Mouse (Mus musculus) natural killer cell, adult 2 months (primary cell): ENCODE results near the gene Palm.
A peak's percentile ranks its signal among the peaks of the same experiment; 100 is the strongest.

Experiments
- DNase-seq, 2 experiments: peaks; one replicate each; pipeline ENCODE4 v3.0.0; 2022; ENCODE audit warnings: low spot score in 2 of 2

Gene Palm

DNA sequence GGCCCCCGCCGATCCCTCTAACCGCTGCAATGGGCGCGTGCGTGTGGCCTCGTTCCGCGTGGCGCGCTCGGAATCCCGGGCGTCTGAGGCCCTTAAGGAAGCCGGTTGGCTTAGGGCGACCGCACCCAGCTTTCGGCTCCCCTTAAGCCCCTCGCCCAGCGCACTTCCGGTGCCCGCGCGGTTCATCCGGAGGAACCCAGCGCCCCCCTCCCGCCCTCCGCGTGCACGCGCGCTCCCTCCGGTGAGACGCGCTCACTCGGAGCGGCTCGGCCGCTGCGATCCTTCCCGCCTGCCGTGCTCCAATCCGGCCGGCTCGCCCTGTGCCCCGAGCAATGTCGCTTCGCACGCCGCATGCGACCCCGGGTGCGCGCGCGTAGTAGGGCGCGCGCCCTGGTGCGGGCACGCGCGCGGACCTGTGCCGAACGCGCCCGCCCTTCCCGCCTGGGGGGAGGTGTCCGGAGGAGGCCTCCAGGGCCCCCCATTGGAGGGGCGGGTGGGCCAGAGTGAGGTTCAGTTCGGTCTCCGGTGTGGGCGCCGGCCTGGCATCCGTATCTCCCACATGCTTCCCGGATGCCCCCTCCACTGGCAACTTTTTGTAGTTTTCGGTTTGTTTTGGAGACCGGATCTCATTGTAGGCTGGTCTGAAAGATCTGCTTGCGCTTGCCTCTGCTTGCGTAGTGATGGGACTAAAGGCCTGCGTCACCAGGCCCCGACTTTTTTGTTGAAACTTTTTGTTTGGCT, 61.6 kb downstream of the Palm start:
- DNase-seq: peak; percentile 70

DNA sequence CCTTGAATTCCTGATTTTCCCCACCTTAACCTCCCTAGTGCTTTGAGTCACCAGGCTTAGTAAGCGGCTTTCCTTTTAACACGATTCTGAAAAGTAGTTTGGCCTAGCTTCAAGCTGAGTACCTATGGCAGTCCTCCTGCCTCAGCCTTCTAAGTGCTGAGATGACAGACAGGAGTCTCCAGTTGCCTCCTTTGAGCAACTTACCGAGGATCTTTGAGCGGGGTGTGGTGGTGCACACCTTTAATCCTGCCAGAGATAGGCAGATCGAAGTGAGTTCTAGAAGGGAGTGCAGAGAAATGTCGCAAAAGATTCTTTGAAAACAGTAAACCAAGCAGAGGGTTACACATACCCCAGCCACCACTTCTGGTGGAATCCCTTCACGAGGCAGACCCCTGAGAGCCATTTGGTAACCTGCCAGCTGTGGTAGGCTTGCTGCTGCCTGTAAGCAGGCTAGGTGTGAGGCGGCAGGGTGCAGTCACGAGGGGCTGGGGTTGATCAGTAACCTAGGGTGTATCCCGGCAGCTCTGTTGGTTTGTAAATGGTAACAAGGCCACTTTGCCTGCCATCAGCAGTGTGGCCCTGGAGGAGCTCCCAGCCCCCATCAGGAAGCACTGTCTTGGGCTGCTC, 62.3 kb downstream of the Palm start:
- DNase-seq: peak; percentile 60 to 72

DNA sequence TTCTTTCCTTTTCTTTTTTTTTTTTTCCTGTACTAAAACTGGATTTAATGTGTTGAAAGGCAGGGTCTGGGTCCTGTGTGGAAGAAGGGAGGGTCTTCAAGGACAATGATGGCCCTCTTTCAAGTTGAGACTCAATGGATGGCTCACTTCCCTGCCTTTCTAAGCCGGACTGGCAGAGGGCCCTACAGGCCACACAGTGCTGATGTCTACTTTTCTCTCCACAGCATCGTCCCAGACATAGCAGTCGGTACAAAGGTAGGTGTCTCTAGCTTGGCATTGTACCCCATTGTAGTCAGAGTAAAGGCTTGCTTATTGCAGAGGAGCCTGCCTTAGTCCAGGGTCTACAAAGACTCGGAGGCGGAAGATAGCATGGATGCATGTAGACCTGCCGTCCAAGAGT, 62.9 kb downstream of the Palm start:
- DNase-seq: no peak

DNA sequence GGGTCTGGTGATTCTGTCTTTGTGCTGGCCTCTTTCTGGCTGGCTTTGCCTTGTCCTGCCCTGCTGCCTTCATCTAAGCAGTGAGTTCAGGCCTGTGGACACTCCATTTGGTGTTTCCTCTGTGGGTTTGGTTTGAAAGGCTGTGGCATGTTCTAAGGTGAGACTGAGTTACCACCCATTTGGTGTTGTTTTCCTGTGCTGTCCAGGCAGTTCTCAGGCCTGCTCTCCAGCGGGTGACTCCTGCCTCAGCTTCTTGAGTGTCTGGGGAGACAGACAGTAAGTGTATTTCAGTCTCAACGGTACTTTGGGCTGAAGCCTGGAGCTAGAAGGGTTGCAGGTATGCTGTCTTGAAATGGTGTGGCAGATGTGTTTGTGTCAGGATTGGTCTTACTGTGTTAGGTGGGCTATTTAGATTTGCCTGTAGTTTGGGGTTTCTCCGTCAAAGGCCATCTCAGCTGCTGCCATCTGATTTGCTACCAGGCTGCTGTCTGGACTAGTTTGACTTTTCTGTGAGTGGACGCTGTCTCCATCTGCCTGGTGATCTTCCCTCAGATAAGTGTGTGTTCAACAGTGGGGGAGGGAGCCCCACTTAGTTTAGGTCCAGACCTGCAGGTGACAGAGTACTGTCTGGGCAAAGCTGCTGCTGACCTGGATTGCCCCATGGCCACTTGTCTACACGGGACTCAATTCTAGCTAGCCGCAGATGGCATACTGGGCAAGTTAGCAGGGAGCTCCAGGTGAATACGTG, 63.5 kb downstream of the Palm start:
- peak in 1 of 2 experiments; percentile 54 for DNase-seq

DNA sequence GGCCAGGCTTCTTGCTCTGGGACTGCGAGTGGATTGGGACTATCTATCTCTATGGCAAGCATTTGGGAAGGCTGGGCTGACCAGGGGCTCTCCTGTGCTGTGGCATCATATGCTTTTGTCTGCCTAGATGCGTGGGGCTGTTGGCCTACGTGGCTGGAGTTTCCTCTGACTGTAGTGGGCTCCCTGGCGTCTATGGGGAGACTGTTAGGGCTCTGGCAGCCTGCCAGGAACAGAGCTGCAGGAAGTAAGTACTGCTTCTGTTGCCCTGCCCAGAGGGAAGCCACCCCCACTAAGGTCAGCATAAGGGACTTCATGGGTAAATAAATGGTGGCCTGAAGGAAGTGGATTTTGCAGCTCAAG, 64.1 kb downstream of the Palm start:
- peak; percentile 75 to 80 for DNase-seq

DNA sequence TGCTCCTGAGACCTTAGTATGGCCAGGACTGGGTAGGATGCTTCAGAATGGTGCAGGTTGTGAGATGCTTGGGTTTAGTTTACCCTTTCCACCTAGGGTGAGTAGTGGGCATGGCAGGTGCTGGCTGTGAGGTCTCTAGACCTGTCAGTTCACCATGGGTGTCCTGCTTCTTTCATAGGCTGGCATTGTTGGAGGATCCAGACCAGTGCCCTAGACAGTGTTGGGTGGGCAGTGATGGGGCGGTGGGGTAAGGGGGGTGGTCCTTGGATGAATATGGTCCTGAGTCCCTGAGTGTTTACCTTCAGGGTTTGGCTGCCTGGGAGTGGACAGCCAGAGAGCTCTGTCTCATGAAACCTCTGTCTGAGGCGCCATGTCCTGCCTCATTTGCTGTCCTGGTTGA, 64.5 kb downstream of the Palm start:
- no peak for DNase-seq

DNA sequence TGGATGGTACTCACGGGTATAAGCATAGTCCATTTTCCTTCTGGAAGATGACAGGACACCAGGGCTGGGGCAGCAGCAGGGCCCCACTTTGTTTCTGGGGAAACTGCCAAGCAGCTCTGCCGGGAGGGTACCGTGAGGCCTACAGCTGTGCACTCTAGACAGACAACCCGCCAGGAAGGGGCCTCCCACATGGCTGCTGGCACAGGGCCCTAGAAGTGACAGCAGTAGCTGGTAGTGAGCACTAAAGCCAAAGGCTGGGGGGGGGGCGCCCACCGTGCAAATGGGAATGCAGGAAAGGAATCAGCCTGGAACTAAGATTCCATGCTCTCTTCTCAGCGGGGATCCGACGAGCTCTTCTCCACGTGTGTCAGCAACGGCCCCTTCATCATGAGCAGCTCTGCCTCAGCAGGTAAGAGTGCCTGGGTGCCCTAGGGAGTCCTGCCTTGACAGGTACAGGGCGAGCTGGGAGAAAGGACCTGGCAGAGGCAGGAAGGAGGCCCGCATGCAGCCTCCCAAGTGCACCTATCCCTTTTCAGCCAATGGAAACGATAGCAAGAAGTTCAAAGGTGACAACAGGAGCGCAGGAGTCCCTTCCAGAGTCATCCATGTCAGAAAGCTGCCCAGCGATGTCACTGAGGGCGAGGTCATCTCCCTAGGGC, 65.2 kb downstream of the Palm start:
- DNase-seq: no peak

DNA sequence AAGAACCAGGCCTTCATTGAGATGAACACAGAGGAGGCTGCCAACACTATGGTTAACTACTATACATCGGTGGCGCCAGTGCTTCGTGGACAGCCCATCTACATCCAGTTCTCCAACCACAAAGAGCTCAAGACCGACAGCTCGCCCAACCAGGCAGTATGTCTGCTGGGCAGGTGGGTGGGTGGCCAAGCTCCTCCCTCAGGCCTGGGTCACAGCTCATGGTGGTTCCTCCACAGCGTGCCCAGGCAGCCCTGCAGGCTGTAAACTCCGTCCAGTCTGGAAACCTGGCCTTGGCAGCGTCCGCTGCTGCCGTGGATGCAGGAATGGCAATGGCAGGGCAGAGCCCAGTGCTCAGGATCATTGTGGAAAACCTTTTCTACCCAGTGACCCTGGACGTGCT, 65.7 kb downstream of the Palm start:
- DNase-seq: no peak

DNA sequence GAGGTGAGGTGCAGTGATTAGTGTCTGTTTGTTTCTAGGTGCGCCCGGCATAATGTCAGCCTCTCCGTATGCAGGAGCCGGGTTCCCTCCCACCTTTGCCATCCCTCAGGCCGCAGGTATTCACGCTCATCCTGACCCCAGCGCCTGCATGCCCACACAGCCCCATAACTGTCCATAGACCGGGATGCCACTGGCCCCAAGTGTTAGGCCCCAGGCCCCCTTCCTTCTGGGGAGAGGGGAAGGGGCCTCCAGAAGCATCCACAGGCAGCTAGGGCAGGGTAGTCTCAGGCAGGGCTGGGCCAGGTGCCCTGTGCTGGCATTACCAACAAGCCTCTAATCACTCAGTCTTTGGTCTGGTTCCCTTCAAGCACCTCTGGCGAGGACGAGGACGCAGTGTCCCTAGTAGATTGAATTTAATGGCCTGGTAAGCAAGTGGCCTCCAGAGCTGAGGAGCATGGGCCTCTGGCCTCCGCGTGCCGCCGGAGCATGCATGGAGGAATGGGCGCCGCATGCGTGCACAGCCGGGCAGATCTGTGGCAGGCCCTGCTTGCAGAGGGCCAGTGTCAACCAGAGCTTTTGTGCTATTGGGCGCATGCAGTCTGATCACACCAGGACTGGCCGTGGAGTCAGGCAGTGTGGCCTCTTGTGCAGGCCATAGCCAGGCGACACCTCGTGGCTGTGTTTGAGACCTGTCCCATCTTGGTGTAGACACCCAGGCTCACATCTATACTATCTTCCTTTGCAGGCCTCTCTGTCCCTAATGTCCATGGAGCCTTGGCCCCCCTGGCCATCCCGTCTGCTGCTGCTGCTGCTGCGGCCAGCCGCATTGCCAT, 66.9 kb downstream of the Palm start:
- no peak for DNase-seq

DNA sequence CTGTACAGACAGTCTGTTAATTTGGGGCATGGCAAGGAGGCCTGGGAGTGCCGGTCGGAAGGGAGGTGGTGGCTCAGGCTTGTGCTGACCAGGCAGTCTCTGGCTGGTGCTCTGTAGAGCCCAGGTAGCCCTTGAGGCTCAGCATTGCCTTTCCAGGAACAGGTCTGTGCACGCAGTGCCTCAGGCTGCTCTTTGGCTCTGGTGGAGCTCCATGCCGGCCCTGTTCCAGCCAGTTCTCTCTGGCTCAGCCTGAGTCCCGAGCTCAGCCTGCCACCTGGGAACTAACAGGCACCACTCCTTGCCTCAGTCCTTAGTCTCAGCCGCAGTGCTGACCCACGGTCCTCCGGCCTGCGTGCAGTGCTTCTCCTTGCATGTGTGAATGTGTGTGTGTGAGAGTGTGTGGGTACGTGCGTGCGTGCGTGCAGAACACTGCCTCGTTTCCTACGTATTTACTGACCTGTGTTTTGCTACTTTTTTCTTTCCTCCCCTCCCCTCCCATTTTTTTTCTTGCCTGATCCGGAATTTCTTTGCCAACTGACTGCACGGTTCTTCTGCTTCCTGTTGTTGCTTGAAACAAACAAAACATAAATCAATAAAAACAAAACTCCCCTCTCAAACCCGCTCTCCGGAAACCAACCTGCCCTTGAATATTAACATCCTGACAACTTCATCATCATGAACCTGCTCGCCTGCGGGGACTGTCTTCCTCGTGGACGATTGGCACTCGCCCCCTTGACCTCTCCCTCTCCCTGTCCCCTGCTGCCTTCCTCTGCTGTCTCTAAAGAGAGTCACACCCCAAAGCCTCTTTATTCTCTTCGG, 68.1 kb downstream of the Palm start:
- no peak for DNase-seq

DNA sequence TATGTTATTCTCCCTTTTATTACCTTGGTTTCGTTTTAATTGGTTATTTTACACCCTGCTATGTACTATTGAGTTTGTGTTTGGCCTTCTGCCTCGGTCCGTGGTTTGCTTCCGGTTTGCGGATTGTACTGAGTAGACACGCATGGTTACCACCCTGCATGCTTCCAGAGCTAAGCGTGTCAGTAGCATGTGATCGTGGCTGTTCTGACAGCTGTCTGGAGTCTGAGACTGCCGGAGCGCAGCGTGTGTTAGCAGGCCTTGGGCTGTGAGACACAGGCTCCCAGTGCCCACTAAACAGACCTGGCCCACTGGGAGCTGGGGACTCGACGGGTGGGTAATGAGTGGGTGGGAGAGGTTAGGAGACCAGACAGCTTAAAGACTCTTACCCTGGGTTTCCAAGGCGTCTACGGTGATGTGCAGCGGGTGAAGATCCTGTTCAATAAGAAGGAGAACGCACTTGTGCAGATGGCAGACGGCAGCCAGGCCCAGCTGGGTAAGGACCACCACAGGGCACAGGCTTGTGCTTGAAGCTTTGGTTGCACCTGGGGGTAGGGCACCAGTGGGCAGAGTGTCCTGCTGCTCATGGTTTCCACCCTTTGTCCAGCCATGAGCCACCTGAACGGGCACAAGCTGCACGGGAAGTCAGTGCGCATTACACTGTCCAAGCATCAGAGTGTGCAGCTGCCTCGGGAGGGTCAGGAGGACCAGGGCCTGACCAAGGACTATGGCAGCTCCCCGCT, 68.8 kb downstream of the Palm start:
- DNase-seq: no peak

DNA sequence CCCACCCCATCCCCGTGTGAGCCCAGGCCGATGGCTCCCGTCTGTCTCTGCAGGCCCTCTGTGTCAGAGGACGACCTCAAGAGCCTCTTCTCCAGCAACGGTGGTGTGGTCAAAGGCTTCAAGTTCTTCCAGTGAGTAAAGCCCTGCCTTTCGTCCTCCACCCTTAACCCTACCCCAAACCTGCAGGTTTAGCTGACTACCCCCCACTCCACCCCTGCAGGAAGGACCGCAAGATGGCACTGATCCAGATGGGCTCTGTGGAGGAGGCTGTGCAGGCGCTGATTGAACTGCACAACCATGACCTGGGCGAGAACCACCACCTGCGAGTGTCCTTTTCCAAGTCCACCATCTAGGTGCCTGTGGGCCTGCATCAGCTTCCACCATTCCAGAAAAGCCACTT, 69.6 kb downstream of the Palm start:
- no peak for DNase-seq

DNA sequence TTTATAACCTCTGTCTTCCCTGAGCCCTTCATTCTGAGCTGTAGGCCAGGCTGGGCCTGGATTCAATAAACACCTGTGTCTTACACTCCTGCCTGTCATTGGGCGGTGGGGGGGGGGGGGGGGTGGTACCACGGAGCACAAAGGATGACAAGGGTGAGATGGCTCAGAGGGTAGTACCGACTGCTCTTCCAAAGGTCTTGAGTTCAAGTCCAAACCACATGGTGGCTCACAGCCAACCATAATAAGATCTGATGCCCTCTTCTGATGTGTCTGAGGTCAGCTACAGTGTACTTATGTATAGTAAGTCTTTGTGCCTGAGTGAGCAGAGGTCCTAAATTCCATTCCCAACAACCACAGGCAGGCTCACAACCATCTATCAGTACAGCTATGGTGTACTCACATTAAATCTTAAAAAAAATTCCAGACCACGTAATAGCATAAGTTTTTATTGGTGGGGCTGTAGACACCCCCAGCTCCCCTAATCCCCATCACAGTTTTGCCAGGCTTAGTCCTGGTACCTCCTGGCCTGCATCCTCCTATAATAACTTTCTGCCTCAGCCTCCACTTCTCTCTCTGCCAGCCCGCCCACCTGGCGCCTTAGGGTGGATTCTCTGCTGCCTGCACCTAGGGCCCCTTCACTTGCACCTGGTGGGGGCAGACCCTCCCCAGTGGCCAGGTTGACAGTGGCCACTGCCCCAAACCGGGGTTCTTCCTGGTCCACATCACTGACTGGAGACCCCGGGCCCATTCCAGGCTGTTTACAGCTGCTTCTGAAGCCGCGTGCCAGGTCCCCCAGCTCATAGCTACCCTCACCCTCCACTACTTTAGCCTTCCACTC, 71.2 kb downstream of the Palm start:
- no peak for DNase-seq

DNA sequence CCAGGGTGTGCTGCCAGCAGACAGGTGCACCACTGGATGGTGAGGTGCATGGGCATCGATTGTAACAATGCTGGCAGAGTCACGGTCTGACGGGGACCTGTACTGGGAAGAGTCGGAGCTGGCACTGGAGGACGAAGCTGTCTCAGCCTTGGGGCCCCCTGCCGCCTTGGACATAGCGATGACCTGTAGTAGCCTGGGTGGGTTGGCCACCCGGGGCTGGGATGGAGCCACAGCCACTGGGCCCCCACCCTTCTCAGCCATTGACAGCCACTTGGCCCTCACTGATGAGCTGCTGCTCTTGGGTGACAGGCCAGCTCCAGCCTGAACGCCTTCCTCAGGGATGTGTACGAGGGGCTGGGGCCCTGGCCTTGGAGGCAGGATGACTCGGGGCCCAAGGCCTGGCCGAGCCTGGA, 71.8 kb downstream of the Palm start:
- no peak for DNase-seq

DNA sequence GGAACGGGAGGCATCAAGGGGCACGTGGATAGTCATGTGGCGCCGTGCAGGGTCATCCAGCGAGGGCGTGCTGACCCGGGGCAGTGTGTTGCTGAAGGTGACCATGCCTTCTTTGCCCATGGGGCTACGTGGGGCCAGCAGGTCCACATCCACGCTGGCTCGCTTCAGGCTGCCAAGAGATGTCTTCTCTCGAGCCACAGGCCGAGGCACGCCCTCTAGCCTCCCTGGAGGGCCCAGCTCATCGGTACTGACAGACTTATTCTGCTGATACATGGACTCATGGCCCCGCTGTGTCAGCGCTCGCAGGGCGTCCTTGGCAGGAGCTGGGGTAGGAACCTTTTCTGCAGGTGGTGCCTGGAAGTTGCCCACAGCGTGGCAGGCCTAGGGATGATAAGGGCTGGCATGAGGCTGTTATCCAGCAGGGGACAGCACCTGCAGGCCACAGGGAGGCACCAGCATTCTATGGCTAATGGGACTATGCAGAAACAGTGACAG, 72.5 kb downstream of the Palm start:
- DNase-seq: no peak

DNA sequence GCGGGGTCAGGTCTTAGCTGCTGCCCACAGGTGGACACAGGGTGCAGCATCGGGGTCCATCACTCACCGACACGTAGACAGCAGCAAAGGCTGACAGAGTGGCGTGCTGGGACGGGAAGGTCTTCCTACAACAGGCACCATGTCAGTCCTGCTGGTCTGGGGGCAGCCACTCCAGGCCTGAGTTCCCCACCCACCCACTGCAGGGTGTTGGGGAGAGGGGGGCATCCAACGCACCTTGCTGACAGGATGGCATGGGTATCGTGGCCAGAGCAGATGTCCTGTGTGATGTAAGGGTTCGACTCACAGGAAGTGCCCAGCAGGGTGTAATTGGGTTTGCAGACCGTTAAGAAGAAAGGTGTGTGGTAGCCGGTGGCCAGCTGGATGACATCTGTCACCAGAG, 73.2 kb downstream of the Palm start:
- no peak for DNase-seq
